Mouse (Mus musculus) adrenal gland, adult 2 months (tissue): ENCODE measurements at regions not wholly inside any gene's neighbourhood (a gene's known extent, or its start where the extent isn't known, plus 50 kb on each side); places are given as distances from the start of the nearest gene placed in this dataset.
"Not testable (repeated sequence)": the region's sequence is repeated elsewhere in the genome, so short reads cannot be mapped to it uniquely, and the experiment has no call there.

ENCODE experiments used
- DNase-seq: peaks from one replicate; pipeline ENCODE4 v3.0.0; 2021

- no peak for DNase-seq
Observed at GRCm38 (mm10) chr10:111592416-111593149, 86.5 kb downstream of the Phlda1 start.

GRCm38 (mm10) chr10:111593280-111593679 is 87.2 kb downstream of the Phlda1 start:
- DNase-seq, result no peak

- no peak for DNase-seq
Observed at GRCm38 (mm10) chr10:111594171-111594570, 88.1 kb downstream of the Phlda1 start.

GRCm38 (mm10) chr10:111594651-111595050 is 88.6 kb downstream of the Phlda1 start:
- peak; percentile 42 for DNase-seq

GRCm38 (mm10) chr10:111595513-111595995 is 89.5 kb downstream of the Phlda1 start:
- no peak for DNase-seq

GRCm38 (mm10) chr10:111598650-111599049 is 92.6 kb downstream of the Phlda1 start:
- no peak for DNase-seq

GRCm38 (mm10) chr10:111599297-111600250 is 93.5 kb downstream of the Phlda1 start:
- DNase-seq, result no peak

GRCm38 (mm10) chr10:111600251-111600620 is 94.2 kb downstream of the Phlda1 start:
- DNase-seq, result peak; percentile 73

- DNase-seq, result peak; percentile 95
Observed at GRCm38 (mm10) chr10:111600677-111601099, 94.6 kb downstream of the Phlda1 start.

- DNase-seq, result no peak
Observed at GRCm38 (mm10) chr10:111603166-111603565, 97.1 kb downstream of the Phlda1 start.

- DNase-seq, result not testable (repeated sequence)
Observed at GRCm38 (mm10) chr10:111607381-111607780, 101.3 kb downstream of the Phlda1 start.

GRCm38 (mm10) chr10:111608385-111609093 is 102.5 kb downstream of the Phlda1 start:
- DNase-seq, result peak; percentile 40

- DNase-seq, result no peak
Observed at GRCm38 (mm10) chr10:111609889-111610288, 103.8 kb downstream of the Phlda1 start.

- DNase-seq, result peak; percentile 61
Observed at GRCm38 (mm10) chr10:111619627-111620270, 113.7 kb downstream of the Phlda1 start.

- DNase-seq, result no peak
Observed at GRCm38 (mm10) chr10:111620927-111621676, 115.0 kb downstream of the Phlda1 start.

GRCm38 (mm10) chr10:111622789-111623188 is 116.7 kb downstream of the Phlda1 start:
- peak; percentile 34 for DNase-seq

- no peak for DNase-seq
Observed at GRCm38 (mm10) chr10:111624021-111624420, 117.9 kb downstream of the Phlda1 start.

- peak; percentile 35 for DNase-seq
Observed at GRCm38 (mm10) chr10:111624624-111625023, 118.5 kb downstream of the Phlda1 start.

- DNase-seq, result no peak
Observed at GRCm38 (mm10) chr10:111625573-111625972, 119.5 kb downstream of the Phlda1 start.

- DNase-seq, result no peak
Observed at GRCm38 (mm10) chr10:111626009-111626408, 119.9 kb downstream of the Phlda1 start.

GRCm38 (mm10) chr10:111636283-111636682 is 130.2 kb downstream of the Phlda1 start:
- no peak for DNase-seq
